Mouse (Mus musculus) lung, embryonic 15.5 days (tissue): ENCODE measurements at regions not wholly inside any gene's neighbourhood (a gene's known extent, or its start where the extent isn't known, plus 50 kb on each side); places are given as distances from the start of the nearest gene placed in this dataset.

Experiments
- ATAC-seq: fragments of 200-750 bp; cut with Nextera tagmentation; 2 replicates; pipeline ENCODE4 v1.8.0; 2017; ENCODE audit warnings: moderate number of reproducible peaks, borderline replicate concordance; ENCODE audit not compliant: low FRiP score, low TSS enrichment; ENCODE audit errors: extremely low read depth
- H3K27ac ChIP-seq: fragments of 300-500 bp; sonication (generic); 2 replicates; pipeline ENCODE4 v1.5.1; 2015; ENCODE audit warnings: moderate library complexity, mild to moderate bottlenecking, inconsistent platforms
- H3K27me3 ChIP-seq: fragments of 300-500 bp; sonication (generic); 2 replicates; pipeline ENCODE4 v1.6.1; 2015; ENCODE audit warnings: inconsistent platforms
- H3K36me3 ChIP-seq: fragments of 300-500 bp; sonication (generic); 2 replicates; pipeline ENCODE4 v1.6.1; 2015; ENCODE audit warnings: inconsistent platforms
- H3K4me1 ChIP-seq: fragments of 300-500 bp; sonication (generic); 2 replicates; pipeline ENCODE4 v1.6.1; 2015; ENCODE audit warnings: inconsistent platforms
- H3K4me2 ChIP-seq: fragments of 300-500 bp; sonication (generic); 2 replicates; pipeline ENCODE4 v1.6.1; 2015; ENCODE audit warnings: inconsistent platforms, mild to moderate bottlenecking, moderate library complexity
- H3K4me3 ChIP-seq: fragments of 300-500 bp; sonication (generic); 2 replicates; pipeline ENCODE4 v1.5.1; 2015; ENCODE audit warnings: mild to moderate bottlenecking, inconsistent platforms
- H3K9ac ChIP-seq: fragments of 300-500 bp; sonication (generic); 2 replicates; pipeline ENCODE4 v1.6.1; 2015; ENCODE audit warnings: inconsistent platforms
- H3K9me3 ChIP-seq: fragments of 300-500 bp; sonication (generic); 2 replicates; pipeline ENCODE4 v1.6.1; 2016; ENCODE audit warnings: inconsistent platforms
- WGBS: fragments of 180-500 bp; shearing (Covaris S2); methylation state at CpG from one replicate; pipeline ENCODE4 v1.1.7; 2015; 5-methylcytosine and 5-hydroxymethylcytosine counted together

- no peak for ATAC-seq
- Histone ChIP-seq H3K36me3 (no peaks in the 10 kb centered on the region), H3K27me3 (no peaks in the 10 kb centered on the region), H3K4me1 (peaks cover 4% of the 10 kb centered on the region; the same call in 1 of the 2 replicates), H3K4me3 (peak overlapping the region; percentile 13), H3K4me2 (peak overlapping the region; percentile 48), H3K9ac (no peak overlapping the region), H3K27ac (no peak overlapping the region), H3K9me3 (no peaks in the 10 kb centered on the region)
- WGBS: 4% methylated on average over 14 of the region's 14 CpGs
Measured at GRCm38 (mm10) chr11:39794183-39794652, 900.8 kb downstream of the Mat2b start.

- Histone ChIP-seq H3K27me3 (no peaks in the 10 kb centered on the region), H3K36me3 (no peaks in the 10 kb centered on the region), H3K9me3 (no peaks in the 10 kb centered on the region), H3K4me3 (no peak overlapping the region), H3K27ac (no peak overlapping the region), H3K9ac (no peak overlapping the region), H3K4me2 (no peak overlapping the region), H3K4me1 (peaks cover 4% of the 10 kb centered on the region; the same call in 1 of the 2 replicates)
- 81% methylated on average over 2 of the region's 2 CpGs for WGBS
- ATAC-seq: no peak
Measured at GRCm38 (mm10) chr11:39792112-39792511, 902.9 kb downstream of the Mat2b start.
